Comparison of ENCODE assay signal across 11 mouse cellular contexts in genomic region chr10:120461769-120462168, GRCm38 (mm10). TPM values are rescaled to one million over a fixed set of nuclear protein-coding genes. Genes with fewer than 3 reads are reported as not detected.
DNase-seq lines count a peak whose midpoint lies in the region; ATAC-seq and TF ChIP-seq lines count a peak whose summit lies in the region.
"Had no signal": no experiment of that assay in that cellular context is flagged by ENCODE, and none has a peak within 500 bp of the region (broad histone marks: within the 10 kb centered on the region; RNA-seq: fewer than 3 reads in every experiment).

No protein-coding gene starts in this region.

- no peak for TF ChIP-seq CTCF in midbrain, postnatal 0 days (IDR thresholded peaks at IDR 0.05)

- WGBS in heart, embryonic 12.5 days, result 22% methylated on average over 5 of the region's 5 CpGs
- 38% methylated on average over 5 of the region's 5 CpGs for WGBS in midbrain, embryonic 10.5 days
- 28% methylated on average over 5 of the region's 5 CpGs for WGBS in midbrain, postnatal 0 days
- WGBS in stomach, embryonic 15.5 days, result 13% methylated on average over 5 of the region's 5 CpGs

- H3K9ac ChIP-seq in heart, embryonic 12.5 days, result no peak overlapping the region
- no peak overlapping the region for H3K9ac ChIP-seq in midbrain, postnatal 0 days (replicated peaks; ENCODE audit: low read length, poor library complexity, severe bottlenecking)
- H3K9ac ChIP-seq in stomach, embryonic 15.5 days, result no peak overlapping the region

- H3K9me3 ChIP-seq in heart, embryonic 12.5 days (replicated peaks), result no peaks in the 10 kb centered on the region
- H3K9me3 ChIP-seq in midbrain, embryonic 10.5 days (replicated peaks), result no peaks in the 10 kb centered on the region
- no peaks in the 10 kb centered on the region for H3K9me3 ChIP-seq in midbrain, postnatal 0 days (ENCODE audit: low read length)
- H3K9me3 ChIP-seq in stomach, embryonic 15.5 days, result no peaks in the 10 kb centered on the region

- peaks cover 33% of the 10 kb centered on the region for H3K4me1 ChIP-seq in heart, embryonic 12.5 days (replicated peaks)
- H3K4me1 ChIP-seq in midbrain, embryonic 10.5 days, result peaks cover 13% of the 10 kb centered on the region
- no peaks in the 10 kb centered on the region for H3K4me1 ChIP-seq in midbrain, postnatal 0 days (ENCODE audit: insufficient read depth, low read length)
- peaks cover 4% of the 10 kb centered on the region for H3K4me1 ChIP-seq in stomach, embryonic 15.5 days

- peaks cover 11% of the 10 kb centered on the region for H3K36me3 ChIP-seq in heart, embryonic 12.5 days
- peaks cover 75% of the 10 kb centered on the region for H3K36me3 ChIP-seq in midbrain, embryonic 10.5 days
- H3K36me3 ChIP-seq in midbrain, postnatal 0 days (ENCODE audit: insufficient read depth, low read length), result no peaks in the 10 kb centered on the region
- H3K36me3 ChIP-seq in stomach, embryonic 15.5 days, result no peaks in the 10 kb centered on the region

- no peak for DNase-seq in heart, adult 9 months (ENCODE audit: low spot score in 2 of 2)
- DNase-seq in midbrain, embryonic 10.5 days (ENCODE audit: low spot score), result no peak
- no peak for DNase-seq in midbrain, postnatal 0 days (ENCODE audit: low spot score)
- peak; percentile 28 for DNase-seq in kidney, postnatal 14 days
- DNase-seq in cerebellum, postnatal 36 days, result no peak
- DNase-seq in layer of hippocampus, postnatal 14 days (ENCODE audit: low spot score in 2 of 2), result no peak
- DNase-seq: cerebellum, adult 18-20 months had no signal

- peak; percentile 45; the same call in 1 of the 2 replicates for ATAC-seq in heart, embryonic 12.5 days (ENCODE audit: insufficient number of reproducible peaks, low FRiP score)
- ATAC-seq in midbrain, postnatal 0 days (ENCODE audit: low FRiP score), result no peak
- ATAC-seq in stomach, embryonic 15.5 days (ENCODE audit: insufficient read depth, low FRiP score, low read depth), result no peak
- ATAC-seq: activated CD4-positive, CD25-positive, alpha-beta regulatory T cell, adult 4 months had no signal

- H3K4me3 ChIP-seq in heart, embryonic 12.5 days, result no peak overlapping the region
- H3K4me3 ChIP-seq in midbrain, embryonic 10.5 days, result no peak overlapping the region
- no peak overlapping the region for H3K4me3 ChIP-seq in midbrain, postnatal 0 days (ENCODE audit: low read depth, low read length)
- no peak overlapping the region for H3K4me3 ChIP-seq in stomach, embryonic 15.5 days (replicated peaks)

- no peaks in the 10 kb centered on the region for H3K27me3 ChIP-seq in heart, embryonic 12.5 days (replicated peaks)
- H3K27me3 ChIP-seq in midbrain, embryonic 10.5 days (ENCODE audit: low read depth, poor library complexity, severe bottlenecking), result no peaks in the 10 kb centered on the region
- H3K27me3 ChIP-seq in midbrain, postnatal 0 days (ENCODE audit: insufficient read depth, low read length), result no peaks in the 10 kb centered on the region
- no peaks in the 10 kb centered on the region for H3K27me3 ChIP-seq in stomach, embryonic 15.5 days (replicated peaks)

- H3K4me2 ChIP-seq in heart, embryonic 12.5 days, result peak overlapping the region; percentile 31; the same call in 1 of the 2 replicates
- no peak overlapping the region for H3K4me2 ChIP-seq in midbrain, postnatal 0 days (ENCODE audit: low read depth, low read length, poor library complexity, severe bottlenecking)
- H3K4me2 ChIP-seq in stomach, embryonic 15.5 days, result no peak overlapping the region
- H3K4me2 ChIP-seq: midbrain, embryonic 11.5 days had no signal

- H3K27ac ChIP-seq in heart, embryonic 12.5 days (ENCODE audit: poor library complexity, severe bottlenecking), result peak overlapping the region; percentile 76
- H3K27ac ChIP-seq in midbrain, embryonic 10.5 days (replicated peaks), result 0 out of 2 replicates have a peak overlapping the region, but pooled peaks have one; percentile 14
- H3K27ac ChIP-seq in midbrain, postnatal 0 days (ENCODE audit: low read depth, low read length), result no peak overlapping the region
- H3K27ac ChIP-seq in stomach, embryonic 15.5 days, result peak overlapping the region; percentile 68

RNA-seq across cellular contexts. Expression of gene Hmga2, which starts 14.5 kb away (rescaled TPM):
- polyA plus RNA-seq in heart, embryonic 12.5 days (2016; fragmentation: Nextera tagmentation; extraction: Ambion mirVana), result 21.3 and 23.3 TPM in 2 replicates
- 28.9 and 44.4 TPM in 2 replicates for polyA plus RNA-seq in midbrain, embryonic 10.5 days (2016; fragmentation: Nextera tagmentation; extraction: Ambion mirVana)
- total RNA-seq in midbrain, postnatal 0 days (2014; rRNA removed), result 0.85 and 0.99 TPM in 2 replicates
- 0.30 and 0.32 TPM in 2 replicates for polyA plus RNA-seq in midbrain, postnatal 0 days (2015; fragmentation: Nextera tagmentation; extraction: Ambion mirVana)
- polyA plus RNA-seq in stomach, embryonic 15.5 days (2015; fragmentation: Nextera tagmentation; extraction: Ambion mirVana), result 29.3 TPM in 2 replicates
- under 1 TPM; 0.10 to 0.12 TPM for total RNA-seq in layer of hippocampus, postnatal 14 days (2021)

Comparison
In these comparisons a context has a peak if more than half of its experiments do, and no peak if none do; other contexts are left out.
1. RNA of gene Hmga2, which starts 14.5 kb away (polyA plus RNA-seq): 28.9 to 44.4 TPM in midbrain, embryonic 10.5 days, 29.3 TPM in stomach, embryonic 15.5 days and 21.3 to 23.3 TPM in heart, embryonic 12.5 days; 0.30 to 0.32 TPM in midbrain, postnatal 0 days; every median in the first group is over 10 times any median in the second.